Mouse (Mus musculus) T-helper 2 cell (primary cell): Measurements from ENCODE around the gene Defb13.
"Not testable (repeated sequence)": the region's sequence is repeated elsewhere in the genome, so short reads cannot be mapped to it uniquely, and the experiment has no call there.

Experiments
- in situ Hi-C: fragments of 300-600 bp; cut with MboI, MseI; formaldehyde crosslinking; loops from one replicate; pipeline ENCODE4 v1.15.1; 2025; ENCODE audit warnings: high pct_unique_total_duplicates

Gene Defb13

DNA sequence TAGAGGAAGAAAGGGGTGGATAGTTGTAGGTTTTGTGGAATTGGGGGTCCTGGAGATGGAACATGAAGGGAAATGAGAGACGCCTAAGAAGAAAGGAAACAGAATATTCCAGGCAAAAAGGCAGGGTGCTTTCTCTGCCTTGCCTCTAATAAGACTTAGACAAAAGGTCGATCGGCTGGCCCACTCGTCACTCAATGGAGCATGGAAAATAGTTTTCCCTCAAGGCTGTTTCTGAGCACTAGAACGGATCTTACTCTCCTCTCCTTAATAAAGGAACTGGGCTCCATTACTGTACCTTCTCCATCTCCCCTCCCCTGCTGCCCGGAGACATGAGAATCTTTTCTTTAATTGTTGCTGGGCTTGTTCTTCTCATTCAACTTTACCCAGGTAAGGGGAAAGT, at the start of gene Defb13:
Defb13 (plus strand) TSS at position 301 of the 400 bp plus-strand sequence.
- in situ Hi-C loops: no loop called here

DNA sequence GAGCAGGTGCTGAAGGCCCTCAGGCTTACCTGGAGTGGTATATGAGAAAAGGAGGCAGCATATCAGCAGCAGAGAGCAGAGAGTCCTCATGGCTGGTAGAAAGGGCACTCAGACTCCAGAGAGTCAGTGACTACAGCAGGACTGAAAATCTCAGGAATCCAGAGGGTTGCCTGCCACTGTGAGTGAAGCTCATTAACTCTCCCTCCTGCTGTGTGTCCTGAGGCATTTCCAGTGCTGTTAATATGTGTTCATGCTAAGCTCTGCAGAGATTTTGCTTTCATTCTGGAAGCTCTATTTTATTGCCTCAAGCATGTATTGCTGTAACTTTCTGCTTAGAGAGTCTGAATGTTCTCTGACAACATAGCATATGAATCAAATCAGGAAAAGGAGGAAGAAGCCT, 40.3 kb upstream of the Defb13 start, which contains the start of gene Defb11:
Defb11 (minus strand) TSS at position 123 of the 400 bp plus-strand sequence.
- in situ Hi-C loops: not testable (repeated sequence)

DNA sequence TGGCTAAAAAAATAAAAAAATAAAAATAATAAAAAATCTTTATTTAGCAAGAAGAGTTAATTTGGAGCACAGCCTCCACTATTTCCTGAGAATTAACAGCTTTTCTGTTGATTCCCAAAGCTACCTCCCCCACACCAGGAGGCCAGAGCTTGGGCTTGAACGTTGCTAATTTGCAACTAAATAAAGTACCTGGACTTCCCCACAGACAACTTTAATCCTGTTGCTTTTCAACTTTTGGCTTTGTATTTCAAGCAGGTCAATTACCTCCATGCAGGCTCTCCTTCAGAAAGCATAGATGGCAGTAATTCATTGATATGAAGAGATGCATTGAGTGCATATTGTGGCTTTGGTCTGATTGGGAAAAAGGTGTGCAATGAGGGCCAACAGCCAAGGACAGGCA, 34.6 kb upstream of the Defb13 start:
- in situ Hi-C loops: no loop called here

DNA sequence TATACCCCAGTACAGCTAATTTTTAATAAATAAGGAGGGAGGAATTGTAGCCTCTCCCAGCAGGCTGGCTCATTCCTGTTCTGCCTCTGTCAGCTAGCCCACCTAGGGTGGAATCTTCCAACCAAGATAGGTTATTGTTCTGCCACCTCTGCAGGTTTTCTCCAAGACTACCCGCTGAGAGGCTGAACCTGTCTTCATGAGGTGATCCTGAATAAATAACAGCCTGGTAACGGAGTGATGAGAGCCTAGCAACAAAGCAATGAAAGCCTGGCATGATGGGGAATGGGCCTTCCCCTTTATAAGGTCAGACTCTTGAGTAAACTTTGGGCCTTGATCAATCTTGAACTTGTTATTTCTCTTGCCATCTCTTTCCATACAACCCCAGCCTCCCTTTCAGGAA, 34.0 kb upstream of the Defb13 start:
- in situ Hi-C loops: no loop called here

DNA sequence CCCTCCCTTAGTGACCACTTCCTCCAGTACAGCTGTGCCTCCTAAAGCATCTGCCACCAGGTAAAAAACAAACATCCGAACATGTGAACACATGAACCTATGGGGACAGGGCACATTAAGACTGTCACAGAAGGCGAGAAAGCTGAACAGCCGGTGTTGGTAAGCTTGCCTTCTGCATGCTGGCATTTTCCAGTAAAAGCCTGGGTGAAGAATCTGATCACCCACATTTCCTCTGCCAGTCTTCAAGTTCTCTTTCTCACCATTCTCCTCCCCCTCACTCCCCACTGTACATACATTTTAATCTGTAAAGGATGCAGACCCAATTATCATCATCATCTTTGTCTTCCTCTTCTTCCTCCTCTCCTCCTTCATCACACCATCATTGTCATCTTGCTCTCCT, 30.9 kb upstream of the Defb13 start:
- in situ Hi-C loops: no loop called here

DNA sequence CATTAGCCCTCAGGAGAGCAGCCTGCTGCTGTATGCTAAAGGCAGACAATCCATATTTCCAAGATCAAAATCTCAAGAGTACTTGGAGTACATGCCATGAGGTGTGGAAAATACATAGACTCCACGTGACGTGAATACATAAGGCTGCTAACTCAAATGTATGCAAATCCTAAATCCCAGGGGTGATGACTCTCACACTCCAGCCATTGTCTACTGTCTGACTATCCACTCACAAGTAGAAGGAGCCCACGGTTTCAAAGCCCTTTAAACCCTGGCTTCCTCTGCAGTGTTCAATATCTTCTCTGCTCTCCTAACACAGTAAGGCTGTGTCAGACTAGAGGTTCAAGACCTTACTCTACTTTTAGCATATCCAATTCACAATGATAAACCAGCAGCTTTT, 15.8 kb upstream of the Defb13 start:
- in situ Hi-C loops: not testable (repeated sequence)

DNA sequence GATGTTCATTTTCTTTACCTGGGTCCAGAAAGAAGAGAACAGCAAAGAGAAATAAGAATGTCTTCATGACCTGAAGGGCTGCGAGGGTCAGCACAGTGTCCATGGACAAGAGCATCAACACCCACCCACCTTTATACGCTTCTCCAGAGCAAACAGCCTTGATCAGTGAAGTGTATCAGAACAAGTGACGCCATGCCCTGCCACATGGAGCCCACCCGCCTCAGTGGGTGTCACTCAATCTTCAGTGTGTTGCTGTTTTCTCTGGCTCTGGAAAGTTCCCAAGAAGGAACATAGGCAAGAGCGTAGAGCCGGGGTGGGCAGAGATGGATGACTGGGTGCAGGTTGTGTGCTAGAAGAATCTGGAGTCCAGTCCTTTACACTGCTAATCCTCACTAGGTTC, 14.0 kb upstream of the Defb13 start, which contains the start of gene Defb15:
Defb15 (minus strand) TSS at position 101 of the 400 bp plus-strand sequence.
- in situ Hi-C loops: no loop called here

DNA sequence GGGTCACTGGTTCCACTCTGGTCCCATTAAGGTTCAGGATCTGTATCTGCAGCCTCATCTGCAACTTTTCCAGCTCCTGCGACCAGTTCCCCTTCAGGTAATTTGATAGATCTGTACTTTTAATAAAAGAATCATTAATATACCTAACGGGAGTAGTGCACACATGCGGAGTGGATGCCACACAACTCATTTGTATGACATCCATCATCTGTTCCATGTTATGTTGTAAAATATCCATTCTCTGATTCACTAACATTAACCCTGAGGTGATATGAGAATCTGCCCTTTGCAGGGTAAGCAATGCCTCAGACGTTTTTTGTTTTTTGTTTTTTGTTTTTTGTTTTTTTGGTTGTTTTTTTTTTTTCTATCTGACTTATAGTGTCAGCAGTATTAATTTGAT, 8.5 kb upstream of the Defb13 start, which contains the start of gene Defb35:
Defb35 (plus strand) TSS at position 301 of the 400 bp plus-strand sequence.
- in situ Hi-C loops: not testable (repeated sequence)

DNA sequence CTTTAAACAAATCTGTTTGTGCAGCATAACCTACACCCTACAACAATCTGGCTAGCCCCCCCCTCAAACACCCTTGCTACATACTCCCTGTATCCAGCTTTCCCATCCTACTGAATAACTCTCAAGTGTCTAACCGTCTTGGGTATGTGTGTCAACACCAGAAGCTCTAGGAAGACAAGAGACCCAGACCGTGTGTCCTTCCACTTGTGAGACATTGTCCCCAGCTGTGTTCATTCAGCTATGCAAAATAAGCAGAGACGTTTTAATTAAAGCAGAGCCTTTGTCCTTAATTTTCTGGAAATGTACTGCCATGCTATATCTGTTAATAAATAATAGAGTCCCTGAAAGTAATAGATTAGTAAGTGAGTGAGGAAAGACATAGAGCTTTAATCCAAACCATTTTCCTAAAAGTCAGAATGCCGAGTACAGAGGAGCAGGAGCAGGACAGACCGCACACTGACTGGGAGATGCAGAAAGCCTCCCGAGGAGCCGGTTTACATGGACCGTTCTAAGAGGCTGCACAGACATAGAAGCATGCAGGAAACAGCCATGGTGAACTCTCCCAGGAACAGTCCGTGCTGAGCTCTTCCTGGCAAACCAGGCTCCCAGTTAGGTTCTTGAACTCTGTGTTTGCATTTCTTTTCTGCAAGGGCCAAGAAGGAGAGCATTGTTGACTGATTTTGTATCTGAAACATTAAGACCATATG, 902 bp downstream of the Defb13 start:
- in situ Hi-C loops: no loop called here

DNA sequence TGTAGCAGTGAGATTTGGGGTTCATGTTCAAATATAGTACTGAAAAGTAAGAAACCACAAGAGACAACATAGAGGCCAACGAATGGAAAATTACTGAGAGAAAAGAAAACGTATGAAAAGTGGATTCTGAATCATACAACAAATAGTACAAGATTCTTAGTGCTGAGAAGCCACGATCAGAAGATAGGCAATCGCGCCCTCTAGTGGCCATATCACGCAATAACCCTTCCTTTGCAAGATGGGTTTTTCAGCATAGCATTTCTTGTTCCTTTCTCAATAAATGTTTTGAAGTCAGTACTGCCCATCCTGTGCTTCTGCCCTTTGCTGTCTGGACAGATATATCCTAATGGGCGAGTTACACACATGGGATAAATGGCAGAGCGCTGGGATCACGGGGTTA, 8.8 kb downstream of the Defb13 start:
- in situ Hi-C loops: no loop called here

DNA sequence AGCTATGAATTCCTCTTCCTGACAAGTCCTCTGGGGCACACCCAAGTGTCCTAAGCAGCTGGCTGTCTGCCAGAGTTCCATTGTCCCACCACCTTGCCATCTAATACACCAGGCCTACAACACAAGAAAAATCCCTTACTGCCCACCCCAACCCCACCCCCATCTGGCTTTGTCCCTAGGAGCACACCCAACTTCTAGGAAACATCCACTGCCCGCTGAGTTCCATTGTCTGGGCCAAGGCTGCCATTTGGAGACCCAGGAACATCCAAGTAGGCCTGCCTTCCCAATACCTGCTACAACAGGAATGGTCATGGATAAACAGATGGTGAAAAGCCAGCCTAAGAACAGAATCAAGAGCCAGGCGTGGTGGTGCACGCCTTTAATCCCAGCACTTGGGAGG, 9.8 kb downstream of the Defb13 start:
- in situ Hi-C loops: no loop called here

DNA sequence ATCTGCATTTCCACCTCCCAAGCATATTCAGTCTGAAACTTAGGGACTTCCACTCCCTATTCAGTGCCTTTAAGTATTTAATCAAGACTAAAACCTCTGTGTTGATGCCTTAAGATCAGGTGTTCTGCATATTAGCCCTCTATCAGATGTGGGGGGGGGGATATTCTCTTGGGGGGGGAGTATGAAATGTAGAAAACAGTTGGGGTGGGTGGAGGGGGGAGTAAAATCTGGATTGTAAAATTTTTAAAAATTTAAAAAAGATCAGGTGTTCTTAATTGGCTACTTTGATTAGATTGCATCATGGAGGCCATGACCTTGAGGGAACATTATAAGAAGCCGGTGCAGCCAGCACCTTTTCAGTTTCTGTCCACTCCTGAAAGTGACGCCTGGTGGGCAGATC, 11.9 kb downstream of the Defb13 start, which contains the start of gene Fam90a1a:
Fam90a1a (plus strand) TSS at position 301 of the 400 bp plus-strand sequence.
- in situ Hi-C loops: no loop called here

DNA sequence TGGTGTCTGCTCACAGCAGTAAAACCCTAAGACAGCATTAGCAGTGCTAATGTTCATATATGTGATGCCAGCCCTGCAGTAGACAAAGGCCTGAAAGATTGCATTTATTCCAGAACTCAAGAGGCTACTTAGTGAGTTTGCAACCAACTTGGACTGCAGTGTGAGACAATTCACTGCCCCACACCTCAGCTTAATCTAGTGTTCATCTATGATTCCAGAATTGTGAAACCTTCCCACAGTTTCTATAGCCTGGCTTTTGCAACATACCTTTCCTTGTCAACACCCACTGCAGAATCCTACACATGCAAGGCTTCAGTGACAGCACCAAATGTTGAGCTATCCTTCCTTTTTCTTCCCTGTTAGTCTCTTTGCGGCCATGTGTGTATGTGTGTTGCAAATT, 20.1 kb downstream of the Defb13 start:
- in situ Hi-C loops: no loop called here

DNA sequence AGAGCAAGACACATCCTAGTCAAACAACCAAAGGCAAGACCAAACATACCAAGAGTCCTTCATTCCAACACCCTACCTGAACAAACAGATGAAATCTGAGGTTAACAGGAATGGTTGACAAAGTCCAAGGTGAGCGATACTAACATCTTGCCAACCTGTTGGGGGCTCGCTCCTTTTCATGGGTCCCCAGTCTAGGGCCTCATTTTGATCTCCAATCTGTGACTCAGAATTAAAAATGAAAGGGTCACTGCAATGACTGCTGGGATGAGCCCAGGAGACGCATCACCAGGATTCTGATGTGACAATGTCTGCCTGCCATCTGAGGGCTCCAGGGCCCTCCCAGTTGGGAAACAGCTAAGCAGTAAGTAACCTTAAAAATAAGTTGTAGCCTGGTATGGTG, 22.9 kb downstream of the Defb13 start, which contains the start of gene Ccdc70:
Ccdc70 (plus strand) TSS at position 301 of the 400 bp plus-strand sequence.
- in situ Hi-C loops: no loop called here

DNA sequence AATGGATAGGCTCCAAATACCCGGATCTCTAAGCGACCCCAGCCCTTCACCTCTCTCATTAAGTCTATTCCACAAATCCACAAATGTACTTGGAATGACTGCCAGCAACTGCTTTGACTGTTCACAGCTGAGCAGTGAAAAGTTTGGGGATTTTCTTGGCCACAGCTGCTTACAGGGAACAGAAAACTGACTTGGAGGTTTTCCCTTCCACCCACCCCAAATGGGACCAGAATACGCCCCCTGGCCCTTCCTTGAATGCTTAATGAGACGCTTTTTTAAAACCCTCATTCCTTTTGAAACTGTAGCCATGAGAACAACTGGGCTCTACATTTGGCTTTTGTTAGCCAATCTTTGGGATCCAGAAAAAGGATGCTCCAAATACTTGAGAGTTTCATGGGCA, 31.6 kb downstream of the Defb13 start:
- in situ Hi-C loops: no loop called here

DNA sequence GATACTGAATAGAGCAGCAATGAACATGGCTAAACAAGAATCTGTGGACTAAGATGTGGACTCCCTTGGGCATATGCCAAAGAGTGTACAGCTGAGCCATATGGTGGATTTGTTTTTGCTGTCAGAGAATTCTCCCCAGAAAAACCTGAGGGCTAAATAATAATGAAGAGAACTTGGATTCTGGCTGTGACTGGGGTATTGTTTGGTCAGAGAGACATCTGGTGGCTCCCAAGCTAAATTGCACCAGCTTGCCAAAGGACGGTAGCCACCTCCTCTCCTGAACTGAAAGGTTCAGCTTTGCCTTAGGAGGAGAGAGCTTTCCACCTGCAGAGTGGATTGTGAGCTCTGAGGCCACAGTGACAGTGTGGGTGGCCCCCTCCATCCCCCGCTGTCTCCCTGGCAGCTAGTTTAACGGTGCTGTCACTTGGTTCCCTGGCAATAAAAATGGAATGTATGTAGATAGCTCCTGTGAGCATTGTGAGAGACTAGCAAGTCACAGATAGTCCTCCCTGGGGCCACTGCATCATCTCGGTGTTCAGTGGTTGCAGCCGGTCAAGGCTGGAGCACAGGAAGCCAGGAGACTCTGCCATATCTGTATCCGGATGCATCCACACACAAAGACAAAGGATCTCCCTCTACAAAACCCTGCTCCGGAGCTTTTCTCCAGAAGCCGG, 35.2 kb downstream of the Defb13 start:
- in situ Hi-C loops: no loop called here

DNA sequence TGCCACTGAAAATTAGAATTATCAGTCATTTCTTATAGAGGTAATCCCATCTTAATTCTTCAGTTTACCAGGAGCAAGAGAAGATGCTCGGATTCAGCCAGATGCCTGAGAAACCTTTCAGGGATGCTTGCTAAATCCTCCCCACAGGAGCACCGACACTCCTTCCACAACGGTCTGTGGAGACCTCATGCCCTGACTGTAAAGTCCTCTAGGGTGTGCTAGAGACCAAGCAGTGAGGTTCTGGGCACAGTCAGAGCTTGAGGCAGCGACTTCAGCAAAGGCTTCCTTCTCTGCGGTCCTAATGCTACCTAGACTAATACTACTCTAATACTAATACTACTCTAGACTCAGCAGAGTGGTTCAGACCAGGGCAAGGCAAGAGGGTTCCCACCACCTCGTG, 45.6 kb downstream of the Defb13 start:
- in situ Hi-C loops: no loop called here

DNA sequence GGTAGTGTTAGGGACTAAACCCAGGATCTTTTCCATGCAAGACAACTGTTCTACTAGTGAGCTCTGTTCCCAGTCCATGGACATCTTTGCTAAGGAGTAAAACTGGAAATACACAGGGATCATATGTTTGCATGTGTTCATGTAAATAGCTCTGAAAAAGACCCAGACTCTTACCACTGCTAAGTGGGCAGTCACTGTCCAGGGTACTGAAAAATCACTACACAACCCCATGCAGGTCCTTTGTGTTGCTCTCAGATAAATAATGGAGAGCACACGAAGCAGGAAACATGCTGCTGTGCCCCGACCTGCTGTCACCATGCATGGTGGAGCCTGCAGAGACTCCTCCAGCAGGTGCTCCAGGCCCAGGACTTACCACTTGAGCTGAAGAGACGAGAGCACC, 48.6 kb downstream of the Defb13 start:
- in situ Hi-C loops: no loop called here
